Mouse (Mus musculus) heart, adult 2 months (tissue): Measurements from ENCODE around the gene Lbx1. TPM values are rescaled to one million over a fixed set of nuclear protein-coding genes. Genes with fewer than 3 reads are reported as not detected.
A peak's percentile ranks its signal among the peaks of the same experiment; 100 is the strongest.

Source experiments
- DNase-seq, 2 experiments: peaks; one replicate each; pipeline ENCODE4 v3.0.0; 2021
- H3K27ac ChIP-seq: fragments of 200-600 bp; 2 replicates; pipeline ENCODE4 v1.8.1; 2022
- H3K27me3 ChIP-seq: fragments of 200-500 bp; 2 replicates; pipeline ENCODE4 v1.6.1; 2012; ENCODE audit warnings: mild to moderate bottlenecking, low read length, inconsistent platforms, mixed read lengths; ENCODE audit not compliant: control insufficient read depth, insufficient read depth
- H3K36me3 ChIP-seq: fragments of 200-500 bp; 2 replicates; pipeline ENCODE4 v1.6.1; 2012; ENCODE audit warnings: low read length, inconsistent platforms; ENCODE audit not compliant: control insufficient read depth, insufficient read depth
- H3K4me1 ChIP-seq: fragments of 200-500 bp; 2 replicates; pipeline ENCODE4 v1.6.1; 2011; ENCODE audit warnings: low read length; ENCODE audit not compliant: control insufficient read depth, insufficient read depth
- H3K4me3 ChIP-seq: fragments of 200-600 bp; 2 replicates; pipeline ENCODE4 v1.8.1; 2022
- H3K79me2 ChIP-seq: fragments of 200-500 bp; replicated peaks from 2 replicates; pipeline ENCODE4 v1.6.1; 2012; ENCODE audit warnings: mild to moderate bottlenecking, inconsistent platforms, low read length, moderate library complexity, mixed read lengths; ENCODE audit not compliant: control insufficient read depth, insufficient read depth
- H3K9ac ChIP-seq: fragments of 200-500 bp; 2 replicates; pipeline ENCODE4 v1.6.1; 2012; ENCODE audit warnings: low read depth, mild to moderate bottlenecking, control low read depth, inconsistent platforms, low read length, mixed read lengths
- CTCF ChIP-seq: fragments of 200-600 bp; IDR thresholded peaks from 2 replicates; pipeline ENCODE4 v1.8.1; 2022; ENCODE audit warnings: antibody characterized with exemption, mild to moderate bottlenecking, moderate library complexity
- EP300 ChIP-seq: fragments of 200-500 bp; IDR thresholded peaks from 2 replicates; pipeline ENCODE4 v1.6.1; 2011; ENCODE audit warnings: low read depth, low read length, control low read depth; ENCODE audit not compliant: insufficient read depth
- POLR2A ChIP-seq: fragments of 200-500 bp; IDR thresholded peaks from 2 replicates; pipeline ENCODE4 v1.6.1; 2011; ENCODE audit warnings: mild to moderate bottlenecking, low read depth, low read length, control low read depth; ENCODE audit not compliant: insufficient read depth
- WGBS: fragments of 180-500 bp; shearing (Covaris S2); methylation state at CpG from one replicate; pipeline ENCODE4 v1.1.7; 2018; 5-methylcytosine and 5-hydroxymethylcytosine counted together
- intact Hi-C: fragments of 180-260 bp; cut with DNase I; formaldehyde crosslinking; loops from one replicate; pipeline ENCODE4 v1.15.1; 2025
- polyA plus RNA-seq: library from polyadenylated mRNA; depleted of rRNA; stranded (reverse); fragments of >200 nt; gene quantifications from 2 replicates; pipeline ENCODE4 v1.2.3, GENCODE M21; 2012
- total RNA-seq, 2 experiments: library from RNA; stranded (reverse); gene quantifications; 2 replicates each; pipeline ENCODE4 v1.2.3; 2021

Lbx1 gene
- total and polyA plus RNA-seq, 3 experiments: 0.14 TPM; not detected in 2

DNA sequence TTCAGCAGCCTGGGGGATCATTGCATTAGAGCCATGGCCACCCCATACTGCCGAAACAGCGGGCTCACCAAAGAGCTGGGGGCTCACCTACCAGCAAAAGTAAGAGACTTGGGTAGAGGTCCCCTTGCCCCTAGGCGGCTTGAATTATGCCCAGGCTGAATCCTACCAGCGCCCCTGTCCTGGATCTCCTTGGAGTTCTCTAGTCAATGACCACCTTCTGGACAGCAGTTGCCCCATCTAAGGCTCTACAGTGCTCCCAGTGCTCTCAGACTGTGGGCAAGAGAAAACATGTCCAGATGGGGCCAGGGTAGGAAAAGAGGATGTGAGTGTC lies 6.4 kb upstream of the Lbx1 start:
- TF ChIP-seq CTCF (no peak), POLR2A (no peak)
- DNase-seq: no peak
- no peaks in the 10 kb centered on the region for H3K79me2 ChIP-seq
- no peaks in the 10 kb centered on the region for H3K36me3 ChIP-seq
- no peak overlapping the region for H3K27ac ChIP-seq
- 22% methylated on average over 4 of the region's 4 CpGs for WGBS
- H3K4me3 ChIP-seq: no peak overlapping the region
- intact Hi-C loops: loop anchor here (2.0 kb wide), 2 partner anchors 15 to 61 kb away; no protein-coding TSS in a partner anchor
- no peak overlapping the region for H3K9ac ChIP-seq
- peaks cover 2% of the 10 kb centered on the region for H3K4me1 ChIP-seq
- peaks cover 44% of the 10 kb centered on the region for H3K27me3 ChIP-seq

DNA sequence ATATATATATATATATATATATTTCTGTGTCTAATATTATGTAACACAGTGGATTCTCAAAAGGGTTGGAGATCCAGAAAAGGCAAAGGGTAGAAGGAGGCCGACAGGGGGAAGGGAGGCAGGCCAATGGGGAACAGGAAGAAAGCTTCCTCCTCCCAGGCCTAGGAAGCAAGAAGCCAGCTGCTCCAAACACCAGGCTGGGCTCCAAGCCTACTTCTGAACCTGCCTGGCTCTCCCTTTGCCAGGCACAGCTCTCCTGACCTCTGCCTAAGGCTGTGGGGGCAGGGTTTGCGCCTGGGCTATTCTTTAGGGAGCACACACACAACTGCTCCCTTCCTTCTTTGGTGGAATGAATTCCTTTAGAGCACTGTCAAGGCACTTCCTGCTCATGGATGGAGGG lies 4.4 kb upstream of the Lbx1 start:
- Histone ChIP-seq H3K36me3 (no peaks in the 10 kb centered on the region), H3K79me2 (no peaks in the 10 kb centered on the region), H3K27ac (no peak overlapping the region), H3K9ac (no peak overlapping the region), H3K27me3 (peaks cover 49% of the 10 kb centered on the region), H3K4me1 (peaks cover 2% of the 10 kb centered on the region), H3K4me3 (no peak overlapping the region)
- intact Hi-C loops: no loop called here
- TF ChIP-seq POLR2A: no peak
- TF ChIP-seq CTCF: no peak
- TF ChIP-seq EP300: no peak
- 17% methylated on average over 2 of the region's 2 CpGs for WGBS
- DNase-seq: no peak

DNA sequence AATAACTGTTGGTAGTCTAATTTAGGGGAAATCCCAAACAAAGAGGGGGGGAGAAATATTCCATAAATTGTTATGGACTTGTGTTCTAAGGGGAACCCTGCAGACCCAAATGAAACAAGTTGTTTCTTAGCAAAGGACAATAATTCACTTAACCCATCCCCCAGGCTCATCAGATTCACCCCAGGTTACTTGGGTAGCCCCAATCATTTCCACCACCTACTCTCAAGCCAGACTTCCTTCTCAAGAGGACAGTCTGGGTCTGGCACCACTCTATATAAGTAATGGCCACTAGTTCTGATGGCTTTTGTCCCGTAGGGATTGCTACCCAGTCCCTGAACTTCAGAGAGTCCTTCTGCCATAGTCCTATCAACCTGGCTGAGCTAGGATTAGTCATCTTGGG lies 3.6 kb upstream of the Lbx1 start:
- peaks cover 53% of the 10 kb centered on the region for H3K27me3 ChIP-seq
- WGBS: 39% methylated on average over 1 of the region's 1 CpGs
- TF ChIP-seq CTCF (no peak), POLR2A (no peak), EP300 (no peak)
- no peak overlapping the region for H3K27ac ChIP-seq
- H3K4me1 ChIP-seq: peaks cover 2% of the 10 kb centered on the region
- no peak for DNase-seq
- H3K9ac ChIP-seq: no peak overlapping the region
- intact Hi-C loops: loop anchor here (10.0 kb wide), 1 partner anchor 484 kb away; the partner anchor contains the start of gene Pax2
- H3K4me3 ChIP-seq: no peak overlapping the region
- H3K36me3 ChIP-seq: no peaks in the 10 kb centered on the region
- no peaks in the 10 kb centered on the region for H3K79me2 ChIP-seq

DNA sequence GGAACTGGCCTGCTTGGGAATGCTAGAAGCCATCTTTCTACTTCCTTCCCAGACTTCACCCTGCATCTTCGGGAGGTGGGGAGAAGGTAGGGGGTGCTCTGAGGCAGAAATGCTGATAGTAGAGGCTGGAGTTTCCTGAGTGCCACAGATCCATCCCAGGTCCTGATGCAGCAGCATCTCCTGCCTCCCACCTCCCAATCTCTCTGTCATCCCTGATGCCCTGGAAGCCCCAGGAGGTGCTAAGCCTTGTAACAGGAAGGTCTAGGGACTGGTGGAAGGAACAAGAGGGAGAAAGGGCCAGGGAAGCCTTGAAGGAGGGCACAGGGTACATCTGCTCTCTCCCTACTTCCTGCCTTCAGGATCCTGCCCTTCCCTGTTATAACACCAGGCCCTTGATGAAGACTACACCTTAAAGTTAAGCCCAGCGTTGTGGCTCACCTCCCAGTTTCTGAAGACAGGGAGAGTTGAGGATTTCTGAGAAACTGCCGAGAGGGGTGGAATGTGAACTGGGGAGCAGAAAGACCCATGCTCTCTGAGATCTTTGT lies 2.1 kb upstream of the Lbx1 start:
- Histone ChIP-seq H3K36me3 (no peaks in the 10 kb centered on the region), H3K4me1 (peaks cover 2% of the 10 kb centered on the region), H3K4me3 (no peak overlapping the region), H3K27me3 (peaks cover 52% of the 10 kb centered on the region), H3K79me2 (no peaks in the 10 kb centered on the region), H3K9ac (no peak overlapping the region), H3K27ac (no peak overlapping the region)
- intact Hi-C loops: loop anchor here (10.0 kb wide), 1 partner anchor 483 kb away; the partner anchor contains the start of gene Pax2
- no peak for DNase-seq
- WGBS: 23% methylated on average over 3 of the region's 3 CpGs
- no peak for TF ChIP-seq CTCF
- no peak for TF ChIP-seq POLR2A

DNA sequence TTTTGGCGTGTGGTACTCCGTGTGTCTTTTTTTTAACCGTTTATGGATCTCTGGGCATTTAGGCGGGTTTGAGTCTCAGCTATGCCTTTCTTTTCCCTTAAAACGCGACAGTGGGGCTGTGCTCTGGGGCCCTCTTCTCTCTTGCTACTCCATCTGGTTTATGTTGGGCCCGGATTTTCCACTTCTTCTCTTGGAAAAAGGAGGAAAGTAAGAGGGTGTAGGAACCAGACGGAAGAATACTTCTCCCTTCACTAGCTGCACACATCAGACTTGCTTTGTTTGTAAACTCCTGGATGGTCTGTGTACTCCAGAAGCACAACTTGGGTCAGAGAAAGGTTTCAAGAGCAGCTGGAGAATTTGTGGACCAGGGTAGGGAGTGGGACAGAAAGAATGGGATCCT lies 1.5 kb upstream of the Lbx1 start:
- Histone ChIP-seq H3K4me3 (no peak overlapping the region), H3K79me2 (no peaks in the 10 kb centered on the region), H3K4me1 (no peaks in the 10 kb centered on the region; the same call in 1 of the 2 replicates), H3K9ac (no peak overlapping the region), H3K36me3 (no peaks in the 10 kb centered on the region), H3K27me3 (peaks cover 50% of the 10 kb centered on the region), H3K27ac (no peak overlapping the region)
- DNase-seq: no peak
- TF ChIP-seq CTCF (no peak), EP300 (no peak), POLR2A (no peak)
- WGBS: 9% methylated on average over 8 of the region's 8 CpGs
- intact Hi-C loops: loop anchor here (10.0 kb wide), 1 partner anchor 482 kb away; the partner anchor contains the start of gene Pax2

DNA sequence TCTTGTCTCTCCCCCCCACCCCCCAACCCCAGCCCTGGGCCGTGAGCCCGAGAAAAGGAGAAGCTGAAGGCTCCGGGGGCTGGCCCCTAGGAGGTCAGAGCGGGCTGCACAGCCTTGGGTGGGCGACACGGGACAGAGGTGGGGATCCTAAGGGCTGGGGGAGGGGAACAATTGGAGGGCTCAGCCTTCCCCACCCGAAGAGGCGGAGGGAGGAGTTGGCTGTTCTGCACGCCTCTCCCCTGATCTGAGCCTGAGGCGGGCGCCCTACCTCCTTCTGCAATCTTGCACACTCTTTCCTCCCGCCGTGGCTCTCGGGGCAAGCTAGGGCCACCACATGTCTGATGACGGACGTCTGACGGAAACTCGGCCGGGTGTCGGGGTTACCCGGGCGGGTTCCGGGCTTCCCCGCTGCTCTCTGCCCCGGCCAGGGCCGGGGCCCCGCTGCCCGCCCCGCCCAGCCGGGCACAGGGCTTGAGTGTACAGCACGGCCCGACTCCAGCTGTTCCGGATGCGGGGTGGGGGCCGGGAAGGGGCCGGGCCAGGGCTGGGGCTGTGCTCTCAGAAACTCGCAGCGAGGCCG lies 841 bp upstream of the Lbx1 start:
- Histone ChIP-seq H3K4me1 (no peaks in the 10 kb centered on the region; the same call in 1 of the 2 replicates), H3K4me3 (peak overlapping the region; percentile 36; the same call in 1 of the 2 replicates), H3K27me3 (peaks cover 55% of the 10 kb centered on the region), H3K79me2 (no peaks in the 10 kb centered on the region), H3K9ac (no peak overlapping the region), H3K36me3 (no peaks in the 10 kb centered on the region), H3K27ac (no peak overlapping the region)
- DNase-seq: peak; percentile 50 to 65
- intact Hi-C loops: loop anchor here (10.0 kb wide), 1 partner anchor 482 kb away; the partner anchor contains the start of gene Pax2
- TF ChIP-seq CTCF (no peak), EP300 (no peak), POLR2A (no peak)
- WGBS: under 1% methylated on average over 38 of the region's 39 CpGs
